Mouse (Mus musculus) testis, postnatal 10 days (tissue): ENCODE measurements at regions not wholly inside any gene's neighbourhood (a gene's known extent, or its start where the extent isn't known, plus 50 kb on each side); places are given as distances from the start of the nearest gene placed in this dataset.
A peak's percentile ranks its signal among the peaks of the same experiment; 100 is the strongest.

Experiments
- DNase-seq: peaks from one replicate; pipeline ENCODE4 v3.0.0; 2021; ENCODE audit warnings: low spot score

DNA sequence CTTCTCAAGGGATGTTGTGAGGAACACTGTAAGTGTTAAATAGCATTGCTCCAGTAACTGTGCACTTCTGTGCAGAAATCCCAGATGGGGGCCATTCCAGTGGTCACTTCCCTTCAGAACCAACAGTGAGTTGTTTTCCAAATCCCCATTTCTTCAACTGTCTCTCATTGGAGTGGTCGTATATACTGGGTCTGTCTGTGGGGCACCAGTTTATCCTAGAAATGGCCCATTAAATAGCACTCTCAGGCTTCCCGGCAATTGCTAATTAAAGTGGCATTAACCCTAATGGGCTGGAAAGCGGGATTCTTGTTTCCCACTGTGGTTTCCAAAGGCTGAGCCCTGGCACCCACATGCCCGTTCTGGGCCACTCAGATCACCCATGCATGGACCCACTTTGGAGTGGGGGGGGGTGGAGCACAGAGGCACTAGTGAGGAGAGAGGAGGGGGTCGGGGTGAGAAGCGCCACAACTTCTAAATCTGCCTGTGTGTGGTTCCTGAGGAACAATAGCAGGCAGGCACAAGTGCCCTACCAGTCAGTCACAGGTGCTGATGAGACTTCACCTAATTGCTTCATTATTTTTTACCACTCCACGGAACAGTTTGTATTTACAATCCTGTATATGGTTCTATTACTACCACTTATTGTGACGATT, 78.1 kb downstream of the Fam204a start:
- DNase-seq = no peak

- DNase-seq = no peak
Observed at GRCm38 (mm10) chr19:60146451-60147190, 79.9 kb downstream of the Fam204a start.

- DNase-seq = no peak
Observed at GRCm38 (mm10) chr19:60145242-60145641, 81.3 kb downstream of the Fam204a start.

DNA sequence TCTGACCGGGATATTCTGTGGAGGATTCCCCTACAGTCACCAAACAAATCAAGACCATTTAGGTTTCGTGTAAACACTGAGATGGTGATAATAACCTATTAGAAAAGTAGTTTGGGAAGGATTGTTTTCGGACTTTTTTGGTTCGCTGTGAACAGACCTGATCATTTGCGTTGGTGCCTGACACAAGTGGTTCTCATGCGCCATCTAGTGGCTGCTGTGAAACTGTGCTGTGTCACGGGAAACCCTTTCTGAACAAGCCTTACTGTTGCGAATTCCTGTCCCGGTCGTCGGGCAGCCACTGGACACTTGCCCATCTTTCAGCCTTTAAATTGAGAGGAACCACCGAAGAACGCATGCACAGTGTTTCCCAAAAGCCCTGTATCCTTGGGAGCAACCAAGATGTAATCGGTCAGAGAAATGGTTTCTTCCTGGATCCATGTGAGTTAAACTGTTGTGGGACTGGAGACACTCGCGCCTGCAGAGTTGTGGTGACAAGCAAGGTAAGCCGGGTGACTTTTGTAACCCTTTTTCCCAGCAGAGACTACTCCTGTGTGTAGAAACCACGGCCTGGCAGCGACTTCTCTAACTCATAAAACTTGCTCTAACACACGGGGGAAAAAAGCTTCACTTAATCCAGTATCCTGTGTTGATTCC, 82.0 kb downstream of the Fam204a start:
- DNase-seq = peak; percentile 87

- DNase-seq = no peak
Observed at GRCm38 (mm10) chr19:60138881-60139280, 87.6 kb downstream of the Fam204a start.

GRCm38 (mm10) chr19:60136491-60136890, 90.0 kb downstream of the Fam204a start:
- DNase-seq = no peak

DNA sequence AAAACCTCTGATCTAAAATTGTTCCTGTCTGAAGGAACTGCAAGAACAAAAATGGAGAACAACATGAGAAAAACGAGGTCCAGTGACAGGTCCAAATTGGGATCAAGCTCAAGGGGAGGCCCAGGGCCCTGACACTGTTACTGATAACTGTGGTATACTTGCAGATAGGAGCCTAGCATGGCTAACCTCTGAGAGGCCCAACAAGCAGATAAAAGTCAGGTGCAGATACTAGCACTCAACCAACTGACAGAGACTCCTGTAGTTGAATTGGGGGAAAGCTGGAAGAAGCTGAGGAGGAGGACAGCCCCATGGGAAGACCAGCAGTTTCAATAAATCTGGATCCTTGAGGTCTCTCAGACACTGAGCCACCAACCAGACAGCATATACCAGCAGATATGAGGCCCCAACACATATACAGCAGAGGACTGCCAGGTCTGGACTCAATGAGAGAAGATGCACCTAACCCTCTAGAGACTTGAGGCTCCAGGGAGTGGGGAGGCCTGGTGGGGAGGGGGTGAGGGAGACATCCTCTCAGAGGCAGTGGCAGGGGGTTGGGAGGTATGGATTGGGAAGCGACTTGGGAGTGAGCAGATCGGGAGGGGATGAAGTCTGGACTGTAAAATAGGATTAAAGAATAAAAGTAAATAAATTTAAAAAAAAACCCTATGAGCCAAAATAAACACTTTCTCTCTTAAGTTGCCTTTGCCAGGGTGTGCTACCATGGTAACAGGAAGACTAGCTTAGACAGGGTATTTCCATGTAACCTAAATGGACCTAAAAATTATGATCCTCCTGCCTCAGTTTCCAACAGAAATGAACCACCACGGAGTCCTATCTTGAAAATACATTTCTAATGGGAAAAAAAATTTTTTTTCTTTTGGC, 91.8 kb downstream of the Fam204a start:
- no peak for DNase-seq

DNA sequence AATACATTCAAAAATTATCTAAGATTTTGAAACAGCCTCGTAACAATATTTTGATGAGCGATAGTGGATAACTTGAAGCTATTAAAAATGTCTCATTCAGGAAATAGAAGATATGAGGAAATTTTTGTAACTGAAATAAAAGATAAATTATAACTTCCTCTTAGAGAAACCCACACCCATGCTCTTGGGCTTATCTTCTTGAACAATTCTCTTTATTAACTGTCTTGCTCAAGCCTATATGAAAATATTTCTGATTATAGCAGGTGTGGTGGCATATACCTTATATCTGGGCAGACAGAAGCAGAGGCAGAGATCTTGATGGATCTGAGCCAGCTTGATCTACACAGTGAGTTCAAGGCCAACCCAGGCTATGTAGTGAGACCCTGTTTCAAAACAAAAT, 96.9 kb downstream of the Fam204a start:
- DNase-seq = no peak

DNA sequence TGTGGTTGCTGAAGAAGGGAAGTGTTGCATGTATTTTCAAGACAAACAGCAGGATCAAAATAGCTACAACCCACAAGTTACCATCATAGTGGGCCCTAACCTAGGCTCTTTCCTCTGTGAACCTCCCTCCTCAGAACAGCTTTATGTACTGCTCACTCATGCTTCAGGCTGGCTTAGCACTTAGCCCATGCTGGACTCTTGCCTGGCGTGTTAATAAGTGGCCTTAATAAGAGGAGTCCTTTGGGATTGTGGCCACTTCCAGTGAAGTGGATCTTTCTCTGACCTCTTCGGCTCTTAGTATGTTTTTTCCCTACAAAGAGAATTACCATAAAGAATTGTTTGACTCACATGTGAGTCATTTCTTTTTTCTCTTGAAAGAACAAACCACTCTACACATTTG, 101.9 kb downstream of the Fam204a start:
- no peak for DNase-seq

GRCm38 (mm10) chr19:60120917-60121316, 105.6 kb downstream of the Fam204a start:
- no peak for DNase-seq

GRCm38 (mm10) chr19:60119051-60119450, 107.5 kb downstream of the Fam204a start:
- no peak for DNase-seq

DNA sequence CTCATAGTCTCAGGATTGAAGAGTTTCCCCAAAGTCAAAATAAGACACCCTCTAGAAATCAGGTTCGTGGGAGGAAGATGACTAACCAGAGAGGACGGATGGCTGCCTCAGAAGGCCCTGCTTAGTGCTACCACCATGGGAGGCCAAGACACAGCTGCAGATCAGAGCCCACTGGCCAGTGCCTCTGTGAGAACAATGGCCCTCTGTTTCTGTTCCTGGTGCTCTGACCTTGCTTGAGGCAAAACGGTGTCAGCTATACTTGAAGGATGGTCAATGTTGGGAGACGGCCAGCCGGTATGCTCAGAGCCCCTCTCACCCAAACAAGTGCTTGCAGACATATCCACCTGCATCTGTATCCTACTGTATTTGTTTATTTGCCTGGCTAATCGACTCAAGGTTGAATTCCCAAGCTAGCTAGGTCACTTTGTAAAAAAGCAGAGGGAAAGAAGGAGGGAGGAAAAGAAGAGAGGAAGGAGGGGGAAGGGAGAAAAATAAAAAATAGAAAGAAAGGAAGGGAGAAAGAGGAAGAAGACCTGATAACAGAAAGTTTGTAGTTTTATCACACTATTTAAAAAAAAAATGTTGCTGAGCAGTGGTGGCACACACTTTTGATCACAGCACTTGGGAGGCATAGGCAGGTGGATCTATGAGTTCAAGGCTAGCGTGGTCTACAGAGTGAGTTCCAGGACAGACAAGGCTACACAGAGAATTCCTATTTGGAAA, 112.7 kb downstream of the Fam204a start:
- DNase-seq = no peak

DNA sequence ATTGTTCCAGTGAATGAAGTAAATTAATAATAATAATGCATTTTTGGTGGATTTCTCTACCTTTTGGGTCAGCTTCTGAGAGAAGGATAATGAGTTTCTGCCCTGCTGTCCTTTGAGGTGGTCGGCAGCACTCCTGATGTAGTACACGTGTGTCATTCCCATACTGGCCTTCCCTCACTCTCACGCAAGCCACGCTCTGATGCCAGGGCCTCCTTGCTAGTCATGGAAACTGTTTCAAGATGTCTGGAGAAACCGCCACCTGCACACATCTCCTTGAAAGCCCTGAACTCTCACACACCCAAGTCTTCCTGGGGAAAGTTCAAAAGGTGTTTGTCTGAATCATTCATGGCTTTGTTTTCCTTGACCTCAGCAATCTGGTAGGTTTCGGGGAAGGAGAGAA, 116.2 kb downstream of the Fam204a start:
- no peak for DNase-seq

- DNase-seq = no peak
Observed at GRCm38 (mm10) chr19:60109488-60109887, 117.0 kb downstream of the Fam204a start.

- no peak for DNase-seq
Observed at GRCm38 (mm10) chr19:60097915-60098314, 128.6 kb downstream of the Fam204a start.

- DNase-seq = no peak
Observed at GRCm38 (mm10) chr19:60074986-60075385, 131.5 kb upstream of the Rab11fip2 start.

DNA sequence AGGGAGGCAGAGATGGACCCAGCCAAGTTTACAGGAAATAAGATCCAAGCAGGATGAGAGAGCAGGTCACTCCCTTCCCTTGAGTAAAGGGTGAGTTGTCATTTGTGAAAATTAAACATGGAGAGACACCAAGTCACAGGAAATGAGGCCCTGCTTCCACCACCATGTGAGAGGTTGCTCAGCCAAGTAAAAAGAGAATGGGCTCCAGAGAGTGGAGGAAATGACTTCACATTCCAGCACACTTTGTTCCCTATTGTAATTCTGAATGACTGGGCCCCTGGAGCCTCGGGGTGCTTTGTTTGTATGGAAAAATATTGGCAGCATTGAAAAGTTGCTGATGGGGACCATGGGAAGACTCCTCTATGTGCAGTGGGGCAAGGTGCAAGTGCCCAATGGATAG, 129.9 kb upstream of the Rab11fip2 start:
- DNase-seq = no peak

GRCm38 (mm10) chr19:60066183-60066582, 122.7 kb upstream of the Rab11fip2 start:
- no peak for DNase-seq

DNA sequence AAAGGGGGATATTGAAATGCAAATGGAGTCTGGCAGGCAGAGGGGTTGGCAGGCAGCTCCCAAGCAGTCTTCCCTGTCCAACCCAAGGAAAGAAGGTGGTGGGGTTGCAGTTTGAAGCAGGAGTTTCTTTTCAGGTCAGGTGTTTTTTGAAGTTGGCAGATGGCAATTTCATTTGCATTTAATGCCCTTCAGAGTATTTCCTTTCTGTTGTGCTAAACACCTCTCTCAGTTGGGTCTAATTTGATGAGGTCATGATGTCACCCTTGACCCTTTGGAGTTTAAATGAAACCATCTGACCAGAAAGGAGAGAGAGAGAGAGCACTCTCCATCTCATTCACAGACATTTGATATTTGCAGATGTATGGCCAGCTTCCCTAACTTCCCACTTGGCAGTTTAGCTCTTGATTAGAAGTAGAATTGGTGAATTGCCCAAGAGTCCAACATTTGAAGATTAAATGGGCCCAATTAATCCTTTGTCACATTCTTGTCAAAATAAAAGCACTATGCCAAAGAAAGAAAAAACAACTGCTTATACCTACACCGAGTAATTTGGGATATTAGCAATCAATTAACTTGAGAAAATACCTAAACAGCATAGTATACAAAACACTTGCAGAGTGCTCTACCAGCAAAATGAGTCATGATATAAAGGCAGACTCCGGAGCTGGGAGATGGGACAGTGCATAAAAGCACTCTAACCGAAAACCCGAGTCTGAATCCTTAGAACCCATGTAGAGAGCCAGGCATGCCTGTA, 111.8 kb upstream of the Rab11fip2 start:
- no peak for DNase-seq

GRCm38 (mm10) chr19:60051151-60051550, 107.7 kb upstream of the Rab11fip2 start:
- no peak for DNase-seq

GRCm38 (mm10) chr19:60040721-60041120, 97.3 kb upstream of the Rab11fip2 start:
- no peak for DNase-seq
